Mouse (Mus musculus): ENCODE data around the gene Fjx1.

GRCm38 (mm10) chr2:102468645-102469044 is 16.3 kb upstream of the Fjx1 start:
- TF ChIP-seq POLR2A (IDR thresholded peaks at IDR 0.05; ENCODE audit: low read depth, low read length) (no peak), CTCF (IDR thresholded peaks at IDR 0.05; ENCODE audit: borderline replicate concordance, insufficient read depth, low read length) (no peak)

All from embryonic fibroblast, embryonic 13.5 days (primary cell).